Mouse (Mus musculus): Measurements from ENCODE around the gene Cox15.

The Cox15 gene

GRCm38 (mm10) chr19:43752489-43753225 is at the start of gene Cox15, which contains the start of gene Cutc:
Cox15 (minus strand) TSS chr19:43753000.
Cutc (plus strand) TSS chr19:43752996.
- peak; percentile 98 to 99 for DNase-seq

GRCm38 (mm10) chr19:43801427-43802051 is 48.7 kb upstream of the Cox15 start:
- no peak for DNase-seq

- no peak for DNase-seq
Measured at GRCm38 (mm10) chr19:43797216-43797615, 44.4 kb upstream of the Cox15 start.

- DNase-seq: no peak
Measured at GRCm38 (mm10) chr19:43795511-43795910, 42.7 kb upstream of the Cox15 start.

- no peak for DNase-seq
Measured at GRCm38 (mm10) chr19:43793951-43794350, 41.2 kb upstream of the Cox15 start.

- no peak for DNase-seq
Measured at GRCm38 (mm10) chr19:43792537-43792936, 39.7 kb upstream of the Cox15 start.

- no peak for DNase-seq
Measured at GRCm38 (mm10) chr19:43789817-43790216, 37.0 kb upstream of the Cox15 start.

GRCm38 (mm10) chr19:43786249-43787026 is 33.6 kb upstream of the Cox15 start:
- no peak for DNase-seq

- DNase-seq: no peak
Measured at GRCm38 (mm10) chr19:43784761-43785160, 32.0 kb upstream of the Cox15 start.

GRCm38 (mm10) chr19:43781980-43782379 is 29.2 kb upstream of the Cox15 start, which contains the start of gene Abcc2:
Abcc2 (plus strand) TSS chr19:43782192.
- DNase-seq: no peak

GRCm38 (mm10) chr19:43780391-43780790 is 27.6 kb upstream of the Cox15 start:
- DNase-seq: no peak

- no peak for DNase-seq
Measured at GRCm38 (mm10) chr19:43777308-43777707, 24.5 kb upstream of the Cox15 start.

- DNase-seq: no peak
Measured at GRCm38 (mm10) chr19:43776561-43776960, 23.8 kb upstream of the Cox15 start.

- DNase-seq: no peak
Measured at GRCm38 (mm10) chr19:43775433-43775832, 22.6 kb upstream of the Cox15 start.

GRCm38 (mm10) chr19:43772311-43772710 is 19.5 kb upstream of the Cox15 start:
- DNase-seq: no peak

GRCm38 (mm10) chr19:43771499-43771969 is 18.7 kb upstream of the Cox15 start:
- DNase-seq: no peak

- DNase-seq: no peak
Measured at GRCm38 (mm10) chr19:43770584-43770983, 17.8 kb upstream of the Cox15 start.

GRCm38 (mm10) chr19:43769366-43769960 is 16.7 kb upstream of the Cox15 start:
- no peak for DNase-seq

- DNase-seq: no peak
Measured at GRCm38 (mm10) chr19:43767549-43768322, 14.9 kb upstream of the Cox15 start.

GRCm38 (mm10) chr19:43766451-43766850 is 13.7 kb upstream of the Cox15 start:
- no peak for DNase-seq

- no peak for DNase-seq
Measured at GRCm38 (mm10) chr19:43762410-43762809, 9.6 kb upstream of the Cox15 start.
